Mouse (Mus musculus): ENCODE measurements around the gene Pdcd6. TPM values are rescaled to one million over a fixed set of nuclear protein-coding genes. Genes with fewer than 3 reads are reported as not detected.

The Pdcd6 gene
- total and polyA plus RNA-seq, 2 experiments from 2014 or later = 97.7 to 143 TPM

DNA sequence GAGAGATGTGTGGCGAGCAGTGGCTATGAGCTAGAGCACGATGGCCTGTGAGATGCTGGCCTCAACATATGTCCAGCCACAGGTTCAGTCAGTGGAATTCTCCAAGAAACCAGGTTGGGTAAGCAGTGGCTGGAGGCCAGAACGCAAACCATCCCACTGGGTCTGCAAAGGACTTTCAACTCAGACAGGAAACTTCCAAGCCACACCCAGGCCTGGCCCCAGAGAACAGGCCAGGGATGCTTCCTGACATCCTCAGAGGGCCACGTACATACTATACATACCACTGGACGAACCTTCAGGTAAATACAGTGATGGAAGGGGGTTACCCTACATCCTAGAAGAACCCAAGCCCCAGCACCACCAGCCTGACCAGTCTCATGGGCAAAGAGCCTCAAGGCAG is 27.7 kb downstream of the Pdcd6 start:
- Histone ChIP-seq H3K4me2 (ENCODE audit: low read depth) (no peak overlapping the region), H3K4me1 (ENCODE audit: insufficient read depth) (no peaks in the 10 kb centered on the region), H3K27me3 (ENCODE audit: insufficient read depth, low read length) (0 out of 2 replicates have a peak, but pooled peaks cover 4% of the 10 kb centered on the region), H3K4me3 (ENCODE audit: low read depth, low read length) (no peak overlapping the region), H3K27ac (ENCODE audit: low read depth, low read length) (no peak overlapping the region), H3K9ac (no peak overlapping the region), H3K9me3 (ENCODE audit: low read length) (no peaks in the 10 kb centered on the region), H3K36me3 (ENCODE audit: insufficient read depth) (no peaks in the 10 kb centered on the region)
- no peak for DNase-seq
- no peak for TF ChIP-seq CTCF (IDR thresholded peaks at IDR 0.05; ENCODE audit: low read depth)
- ATAC-seq = no peak
- 90% methylated on average over 5 of the region's 5 CpGs for WGBS

GRCm38 (mm10) chr13:74282299-74282698 is 35.1 kb downstream of the Pdcd6 start:
- Histone ChIP-seq H3K4me2 (ENCODE audit: low read depth) (no peak overlapping the region), H3K36me3 (ENCODE audit: insufficient read depth) (no peaks in the 10 kb centered on the region), H3K4me3 (ENCODE audit: low read depth, low read length) (no peak overlapping the region), H3K9me3 (ENCODE audit: low read length) (no peaks in the 10 kb centered on the region), H3K9ac (no peak overlapping the region), H3K4me1 (ENCODE audit: insufficient read depth) (no peaks in the 10 kb centered on the region), H3K27ac (ENCODE audit: low read depth, low read length) (no peak overlapping the region), H3K27me3 (ENCODE audit: insufficient read depth, low read length) (no peaks in the 10 kb centered on the region)
- 85% methylated on average over 2 of the region's 2 CpGs for WGBS
- no peak for TF ChIP-seq CTCF (IDR thresholded peaks at IDR 0.05; ENCODE audit: low read depth)
- ATAC-seq = no peak
- DNase-seq = no peak

DNA sequence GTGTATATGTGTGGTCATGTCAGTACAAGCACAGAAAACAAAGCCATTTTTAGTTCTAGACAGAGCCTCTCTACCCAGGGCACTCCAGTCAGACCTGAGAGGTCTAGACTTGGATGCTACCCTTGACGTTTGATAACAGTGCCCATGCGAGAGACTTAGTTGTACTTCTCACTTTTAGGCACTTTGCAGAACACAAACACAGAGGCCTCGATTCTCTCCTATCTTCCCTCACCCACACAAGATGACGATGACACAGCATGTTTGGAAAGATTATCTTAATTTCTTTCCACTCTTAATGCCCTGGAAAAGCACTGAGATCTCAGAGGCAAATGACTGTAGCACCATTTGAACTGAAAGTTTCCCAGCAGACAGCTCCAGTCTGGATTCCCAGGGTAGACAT is 41.7 kb downstream of the Pdcd6 start:
- ATAC-seq = no peak
- 81% methylated on average over 4 of the region's 4 CpGs for WGBS
- no peak overlapping the region for H3K9ac ChIP-seq

GRCm38 (mm10) chr13:74260231-74260992 is 57.0 kb downstream of the Pdcd6 start:
- H3K36me3 ChIP-seq (ENCODE audit: insufficient read depth) = no peaks in the 10 kb centered on the region
- H3K4me2 ChIP-seq (ENCODE audit: low read depth) = peak overlapping the region; percentile 80
- peak overlapping the region; percentile 58 for H3K4me3 ChIP-seq (ENCODE audit: low read depth, low read length)
- H3K9me3 ChIP-seq (ENCODE audit: low read length) = no peaks in the 10 kb centered on the region
- peak overlapping the region; percentile 40; the same call in 1 of the 2 replicates for H3K27ac ChIP-seq (ENCODE audit: low read depth, low read length)
- H3K4me1 ChIP-seq (ENCODE audit: insufficient read depth) = peaks cover 3% of the 10 kb centered on the region; the same call in 1 of the 2 replicates
- peak overlapping the region; percentile 72 for H3K9ac ChIP-seq
- ATAC-seq (peak; percentile 95), DNase-seq (peak; percentile 72)
- H3K27me3 ChIP-seq (ENCODE audit: insufficient read depth, low read length) = no peaks in the 10 kb centered on the region
- 3% methylated on average over 10 of the region's 10 CpGs for WGBS
- TF ChIP-seq CTCF (IDR thresholded peaks at IDR 0.05; ENCODE audit: low read depth) = peak; percentile 68

More for the DNA sequence above, 41.7 kb downstream of the Pdcd6 start:
- H3K4me1 ChIP-seq (ENCODE audit: insufficient read depth) = no peaks in the 10 kb centered on the region
- no peaks in the 10 kb centered on the region for H3K36me3 ChIP-seq (ENCODE audit: insufficient read depth)
- H3K9me3 ChIP-seq (ENCODE audit: low read length) = no peaks in the 10 kb centered on the region
- no peak for DNase-seq
- no peaks in the 10 kb centered on the region for H3K27me3 ChIP-seq (ENCODE audit: insufficient read depth, low read length)
- H3K4me3 ChIP-seq (ENCODE audit: low read depth, low read length) = no peak overlapping the region
- no peak overlapping the region for H3K4me2 ChIP-seq (ENCODE audit: low read depth)
- no peak overlapping the region for H3K27ac ChIP-seq (ENCODE audit: low read depth, low read length)
- TF ChIP-seq CTCF (IDR thresholded peaks at IDR 0.05; ENCODE audit: low read depth) = no peak

DNA sequence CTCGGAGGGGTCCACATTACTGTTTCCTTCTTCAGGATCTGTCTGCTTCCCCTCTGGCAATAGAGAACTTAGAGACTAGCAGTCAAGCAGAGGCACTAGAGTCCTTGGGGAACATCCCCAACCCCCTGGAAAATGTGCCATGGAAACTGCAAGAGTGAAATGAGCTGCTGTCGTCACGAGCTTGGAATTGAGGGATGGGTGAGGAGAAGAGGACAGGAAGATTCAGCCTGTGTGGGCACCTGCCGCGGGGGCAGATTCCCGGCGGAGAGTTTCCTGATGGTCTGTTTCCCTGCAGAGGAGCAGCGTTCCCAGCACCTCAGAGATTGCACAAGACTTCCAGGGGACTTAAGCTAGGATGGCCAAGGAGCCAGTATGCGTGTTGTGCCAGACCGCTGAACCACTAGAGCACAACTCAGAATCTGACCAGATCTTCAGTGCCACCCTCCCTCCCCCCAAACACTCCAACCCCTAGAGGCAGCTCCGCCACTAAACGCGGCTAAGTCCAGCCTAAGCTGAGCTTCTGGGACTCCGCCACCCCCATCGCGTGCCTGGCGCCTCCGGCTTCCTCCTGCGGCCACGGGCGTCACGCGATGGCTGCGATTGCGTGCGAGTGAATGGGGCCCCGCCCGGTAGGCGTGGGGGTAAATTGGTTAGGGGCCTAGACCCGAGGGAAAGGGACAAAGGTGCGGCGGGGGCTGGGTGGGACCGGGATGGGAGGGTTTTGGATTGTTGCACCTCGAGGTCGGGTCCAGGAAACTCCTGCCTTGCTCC is 57.7 kb downstream of the Pdcd6 start:
- Histone ChIP-seq H3K36me3 (ENCODE audit: insufficient read depth) (no peaks in the 10 kb centered on the region), H3K4me2 (ENCODE audit: low read depth) (peak overlapping the region; percentile 80), H3K9me3 (ENCODE audit: low read length) (no peaks in the 10 kb centered on the region), H3K27me3 (ENCODE audit: insufficient read depth, low read length) (no peaks in the 10 kb centered on the region), H3K4me3 (ENCODE audit: low read depth, low read length) (peak overlapping the region; percentile 58), H3K4me1 (ENCODE audit: insufficient read depth) (peaks cover 3% of the 10 kb centered on the region; the same call in 1 of the 2 replicates), H3K27ac (ENCODE audit: low read depth, low read length) (peak overlapping the region; percentile 40; the same call in 1 of the 2 replicates), H3K9ac (peak overlapping the region; percentile 72)
- 3% methylated on average over 35 of the region's 35 CpGs for WGBS
- ATAC-seq (peak; percentile 90), DNase-seq (peak; percentile 65)
- 0 out of 2 replicates have a peak, but pooled peaks have one; percentile 10 for TF ChIP-seq CTCF (IDR thresholded peaks at IDR 0.05; ENCODE audit: low read depth)

Other genes starting within 250 kb of the Pdcd6 start
- 0.15 and 0.29 TPM in 2 replicates for gene Slc9a3, start 196.1 kb downstream of the Pdcd6 start, total RNA-seq (2014; rRNA removed)
- 0.28 and 0.40 TPM in 2 replicates for gene Slc9a3, start 196.1 kb downstream of the Pdcd6 start, polyA plus RNA-seq (2015; fragmentation: Nextera tagmentation; extraction: Ambion mirVana)
- gene Exoc3, start 108.8 kb downstream of the Pdcd6 start, total RNA-seq (2014; rRNA removed) = 87.0 and 88.5 TPM in 2 replicates
- 88.1 and 98.5 TPM in 2 replicates for gene Exoc3, start 108.8 kb downstream of the Pdcd6 start, polyA plus RNA-seq (2015; fragmentation: Nextera tagmentation; extraction: Ambion mirVana)
- gene Ahrr, start 25.2 kb downstream of the Pdcd6 start, total RNA-seq (2014; rRNA removed) = 2.1 and 2.9 TPM in 2 replicates
- gene Ahrr, start 25.2 kb downstream of the Pdcd6 start, polyA plus RNA-seq (2015; fragmentation: Nextera tagmentation; extraction: Ambion mirVana) = 0.64 and 0.80 TPM in 2 replicates
- gene Sdha, start 32.7 kb upstream of the Pdcd6 start, total RNA-seq (2014; rRNA removed) = 91.5 and 166 TPM in 2 replicates
- gene Sdha, start 32.7 kb upstream of the Pdcd6 start, polyA plus RNA-seq (2015; fragmentation: Nextera tagmentation; extraction: Ambion mirVana) = 157 and 179 TPM in 2 replicates
- gene Ccdc127, start 32.7 kb upstream of the Pdcd6 start, total RNA-seq (2014; rRNA removed) = 22.2 and 34.2 TPM in 2 replicates
- 35.1 and 39.8 TPM in 2 replicates for gene Ccdc127, start 32.7 kb upstream of the Pdcd6 start, polyA plus RNA-seq (2015; fragmentation: Nextera tagmentation; extraction: Ambion mirVana)
- gene Lrrc14b, start 46.4 kb upstream of the Pdcd6 start, total RNA-seq (2014; rRNA removed) = not detected in 2 replicates
- not detected in 2 replicates for gene Lrrc14b, start 46.4 kb upstream of the Pdcd6 start, polyA plus RNA-seq (2015; fragmentation: Nextera tagmentation; extraction: Ambion mirVana)
- gene Zfp72, start 73.3 kb upstream of the Pdcd6 start, total RNA-seq (2014; rRNA removed) = 7.1 and 10.1 TPM in 2 replicates
- 2.5 and 5.3 TPM in 2 replicates for gene Zfp72, start 73.3 kb upstream of the Pdcd6 start, polyA plus RNA-seq (2015; fragmentation: Nextera tagmentation; extraction: Ambion mirVana)
- 68.3 and 93.6 TPM in 2 replicates for gene Ftl1-ps1, start 82.1 kb upstream of the Pdcd6 start, total RNA-seq (2014; rRNA removed)
- 92.1 and 112 TPM in 2 replicates for gene Ftl1-ps1, start 82.1 kb upstream of the Pdcd6 start, polyA plus RNA-seq (2015; fragmentation: Nextera tagmentation; extraction: Ambion mirVana)
- 7.0 and 13.5 TPM in 2 replicates for gene Zfp825, start 176.4 kb upstream of the Pdcd6 start, total RNA-seq (2014; rRNA removed)
- 7.8 and 10.8 TPM in 2 replicates for gene Zfp825, start 176.4 kb upstream of the Pdcd6 start, polyA plus RNA-seq (2015; fragmentation: Nextera tagmentation; extraction: Ambion mirVana)